Mouse (Mus musculus) ES-E14 (cell line): Measurements from ENCODE around the gene 9130213A22Rik.

Experiments
- CHD2 ChIP-seq: IDR thresholded peaks from 2 replicates; pipeline ENCODE4 v1.6.1; 2014; ENCODE audit warnings: mild to moderate bottlenecking, low read depth, low read length, inconsistent platforms
- HCFC1 ChIP-seq: IDR thresholded peaks from 2 replicates; pipeline ENCODE4 v1.6.1; 2012; ENCODE audit warnings: low read length, inconsistent platforms, borderline replicate concordance; ENCODE audit not compliant: insufficient read depth
- MAFK ChIP-seq: IDR thresholded peaks from 2 replicates; pipeline ENCODE4 v1.6.1; 2014; ENCODE audit warnings: mild to moderate bottlenecking, low read depth, low read length, inconsistent platforms; ENCODE audit not compliant: insufficient read depth
- ZC3H11A ChIP-seq: IDR thresholded peaks from 2 replicates; pipeline ENCODE4 v1.6.1; 2012; ENCODE audit warnings: low read depth, mild to moderate bottlenecking, inconsistent platforms, low read length, borderline replicate concordance
- ZNF384 ChIP-seq: IDR thresholded peaks from 2 replicates; pipeline ENCODE4 v1.6.1; 2012; ENCODE audit warnings: low read depth, low read length, inconsistent platforms

DNA sequence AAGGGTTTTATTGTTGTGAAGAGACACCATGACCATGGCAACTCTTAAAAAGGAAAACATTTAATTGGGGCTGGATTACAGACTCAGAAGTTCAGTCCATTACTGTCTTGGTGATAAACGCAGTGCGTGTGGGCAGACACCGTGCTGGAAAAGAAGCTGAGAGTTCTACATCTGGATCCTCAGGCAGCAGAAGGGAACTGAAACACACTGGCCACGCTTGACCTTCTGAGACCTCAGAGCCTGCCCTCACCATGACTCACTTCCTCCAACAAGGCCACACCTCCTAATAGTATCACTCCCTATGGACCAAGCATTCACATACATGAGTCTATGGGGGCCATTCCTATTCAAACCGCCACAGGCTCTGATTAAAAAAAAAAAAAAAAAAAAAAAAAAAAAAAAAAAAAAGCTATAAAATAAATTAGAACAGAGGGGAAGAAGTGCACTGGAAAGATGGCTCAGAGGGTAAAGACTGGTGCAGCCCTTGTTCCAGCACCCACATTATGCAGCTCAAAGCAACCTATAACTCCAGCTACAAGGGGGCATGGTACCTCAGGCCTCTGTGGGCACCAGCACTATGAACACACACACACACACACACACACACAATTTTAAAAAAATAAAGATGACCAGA lies 43.5 kb downstream of the 9130213A22Rik start:
- no peak for TF ChIP-seq MAFK
- TF ChIP-seq ZNF384, result no peak
- no peak for TF ChIP-seq ZC3H11A
- no peak for TF ChIP-seq CHD2
- no peak for TF ChIP-seq HCFC1
